Mouse (Mus musculus) induced T-regulatory cell, adult 2 months (primary cell): Measurements from ENCODE around the gene Uxs1.
A peak's percentile ranks its signal among the peaks of the same experiment; 100 is the strongest.

ENCODE experiments used
- DNase-seq: peaks from one replicate; pipeline ENCODE4 v3.0.0-alpha.2; 2012; ENCODE audit warnings: low read depth

Gene Uxs1

DNA sequence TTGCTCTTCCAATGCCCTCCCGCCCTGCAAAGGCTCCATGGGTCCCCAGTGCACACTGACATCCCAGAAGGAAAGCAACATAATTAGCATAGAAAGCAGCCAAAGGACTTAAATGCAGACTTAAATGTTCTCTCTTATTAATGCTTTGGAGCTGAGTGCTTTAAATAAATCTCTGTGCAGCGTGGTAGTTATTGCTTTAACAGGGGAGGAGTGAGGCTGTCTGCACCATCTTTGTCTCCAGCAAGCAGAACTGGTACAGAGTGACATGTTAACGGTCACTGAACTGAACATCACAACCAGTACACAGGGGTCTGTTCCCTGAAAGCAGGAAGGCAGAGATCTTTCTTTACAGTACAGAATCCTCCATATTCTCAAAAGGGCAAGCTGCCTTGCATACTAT, 29.6 kb downstream of the Uxs1 start:
- DNase-seq = no peak

DNA sequence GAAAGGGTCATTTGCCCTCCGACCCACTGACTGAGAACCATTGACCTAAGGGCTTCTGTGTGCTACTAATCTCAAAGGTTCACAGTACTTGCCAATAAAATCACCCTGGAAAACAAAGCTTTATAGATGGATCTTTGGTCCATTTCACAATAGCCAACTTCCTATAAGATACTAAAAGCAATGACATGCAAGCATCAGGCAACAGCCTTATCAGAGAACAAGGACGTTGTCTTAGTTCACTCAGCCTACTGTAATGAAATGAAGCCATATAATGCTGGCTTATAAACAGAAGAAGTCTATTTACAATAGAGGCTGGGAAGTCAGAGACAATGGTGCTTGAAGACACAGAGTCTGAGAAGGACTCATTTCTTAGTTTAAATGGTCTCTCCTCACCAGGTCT, 37.8 kb downstream of the Uxs1 start:
- no peak for DNase-seq

DNA sequence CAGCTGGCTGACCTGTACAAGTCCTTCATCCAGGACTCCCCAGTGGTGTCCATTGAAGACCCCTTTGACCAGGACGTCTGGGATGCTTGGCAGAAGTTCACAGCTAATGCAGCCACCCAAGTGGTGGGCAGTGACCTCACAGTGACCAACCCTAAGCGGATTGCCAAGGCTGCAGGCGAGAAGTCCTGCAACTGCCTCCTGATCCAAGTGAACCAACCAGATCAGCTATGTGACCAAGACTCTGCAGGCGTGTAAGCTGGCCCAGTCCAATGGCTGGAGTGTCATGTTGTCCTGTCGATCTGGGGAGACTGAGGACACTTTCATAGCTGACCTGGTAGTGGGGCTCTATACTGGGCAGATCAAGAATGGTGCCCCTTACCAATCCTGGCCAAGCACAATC, 40.9 kb downstream of the Uxs1 start:
- DNase-seq = no peak

DNA sequence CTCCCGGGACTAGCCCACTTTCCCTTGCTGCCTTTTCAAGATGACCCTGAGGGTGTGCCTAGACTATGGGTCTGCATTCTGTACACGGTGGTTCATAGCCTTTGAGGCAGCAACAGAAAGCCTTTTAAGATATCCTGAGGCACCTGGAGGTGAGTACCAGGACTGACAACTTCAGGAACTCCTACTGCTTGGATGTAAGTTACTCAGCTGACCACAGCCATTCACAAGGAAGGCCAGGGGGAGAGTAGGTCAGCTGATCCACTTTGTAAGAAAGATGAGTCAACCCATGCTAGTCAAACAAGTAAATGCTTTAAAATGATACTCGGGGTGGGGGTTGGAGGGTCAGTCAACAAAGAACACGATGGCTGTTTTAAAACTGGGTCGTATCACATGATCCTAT, 42.3 kb downstream of the Uxs1 start:
- DNase-seq = no peak

DNA sequence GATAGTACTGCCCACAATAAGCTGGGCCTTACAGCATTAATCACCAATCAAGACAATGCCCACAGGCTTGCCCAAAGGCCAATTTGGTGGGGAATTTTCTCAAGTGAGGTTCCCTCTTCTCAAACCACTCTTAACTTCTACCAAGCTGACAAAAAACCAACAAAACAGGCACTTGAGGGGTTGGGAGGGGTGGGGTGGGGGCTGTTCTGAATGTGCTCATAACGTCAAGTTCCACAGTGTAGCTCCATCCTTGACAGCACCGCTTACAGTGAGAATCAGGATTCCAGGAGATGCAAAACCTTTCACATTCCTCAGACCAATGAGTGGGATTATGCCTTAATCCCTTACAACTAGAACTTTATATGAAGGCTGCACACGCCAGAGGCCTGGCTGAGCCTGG, 44.4 kb downstream of the Uxs1 start:
- DNase-seq = no peak

DNA sequence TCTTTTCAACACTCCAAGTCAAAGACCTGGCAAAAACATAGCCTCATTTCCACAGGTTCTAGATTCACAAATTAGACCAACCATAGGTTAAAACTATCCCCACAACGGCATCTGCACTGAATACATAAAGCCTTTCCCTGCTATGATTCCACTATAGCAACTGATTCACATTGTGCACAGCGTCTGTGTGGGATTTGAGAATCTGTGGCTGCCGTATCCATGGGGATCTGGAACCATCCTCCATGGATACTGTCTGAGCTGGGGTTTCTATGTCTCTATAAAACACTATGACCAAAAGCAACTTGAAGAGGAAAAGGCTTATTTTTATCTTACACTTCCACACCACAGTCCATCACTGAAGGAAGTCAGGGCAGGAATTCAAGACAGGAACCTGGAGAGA, 44.9 kb downstream of the Uxs1 start:
- no peak for DNase-seq

DNA sequence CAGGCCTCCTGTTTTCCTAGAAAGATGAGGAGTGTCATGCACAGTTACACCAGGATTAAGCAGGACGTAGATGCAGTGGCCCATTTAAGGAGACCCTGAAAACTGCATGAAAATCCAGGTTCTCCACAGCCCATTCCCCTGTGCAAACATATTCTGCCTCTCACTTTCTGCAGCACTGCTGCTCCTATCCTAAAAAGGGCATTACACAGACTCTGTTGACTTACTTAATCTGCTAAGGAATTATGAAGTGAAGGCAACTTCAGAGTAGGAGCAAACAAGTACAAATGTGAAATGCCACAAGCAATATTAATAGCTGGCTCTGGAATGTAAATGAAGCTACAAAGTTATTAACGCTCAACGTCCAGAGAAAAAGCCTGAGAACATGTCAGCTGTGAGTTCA, 45.9 kb downstream of the Uxs1 start:
- no peak for DNase-seq

GRCm38 (mm10) chr1:43781195-43781594, 46.4 kb downstream of the Uxs1 start:
- no peak for DNase-seq

GRCm38 (mm10) chr1:43776106-43776505, 51.5 kb downstream of the Uxs1 start:
- no peak for DNase-seq

GRCm38 (mm10) chr1:43774126-43774525, 53.5 kb downstream of the Uxs1 start:
- no peak for DNase-seq

DNA sequence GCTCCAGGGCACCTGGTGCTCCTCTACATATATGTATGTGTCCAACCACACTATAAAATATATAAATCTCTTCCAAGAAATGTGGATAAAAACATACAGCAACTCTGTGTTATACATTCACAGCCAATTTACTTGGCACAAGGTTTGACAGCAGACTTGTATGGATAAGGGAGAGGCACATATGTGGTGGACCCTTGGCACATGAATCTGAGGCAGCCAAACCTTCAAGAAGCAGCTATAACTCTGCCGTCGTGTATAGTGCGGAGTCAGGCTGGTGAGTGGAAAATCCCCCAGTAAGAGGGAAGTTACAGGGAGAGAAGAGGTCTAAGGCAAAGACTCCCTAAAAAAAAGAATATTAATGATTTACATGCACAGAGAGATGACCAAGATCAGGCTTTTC, 54.9 kb downstream of the Uxs1 start:
- DNase-seq = no peak

DNA sequence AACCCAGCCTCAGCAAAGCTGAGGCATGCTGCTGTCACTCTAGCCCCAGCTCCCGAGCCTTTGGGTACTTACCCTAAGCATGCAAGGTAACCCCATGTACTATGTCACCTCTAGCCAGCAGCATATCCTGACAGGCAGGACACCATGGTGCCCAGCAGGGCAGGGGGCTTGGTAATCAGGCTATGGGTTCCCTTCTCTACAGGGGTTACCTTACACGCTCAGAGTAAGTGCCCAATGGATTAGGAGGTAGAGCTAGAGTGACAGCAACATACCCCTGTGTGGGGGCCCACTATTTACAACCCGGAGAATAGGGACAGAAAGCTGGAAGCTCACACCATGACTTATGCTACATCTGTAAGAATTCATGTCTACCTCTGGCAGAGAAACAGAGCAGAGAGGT, 57.6 kb downstream of the Uxs1 start:
- DNase-seq = no peak

- no peak for DNase-seq
Measured at GRCm38 (mm10) chr1:43769348-43769747, 58.3 kb downstream of the Uxs1 start.

- peak; percentile 30 for DNase-seq
Measured at GRCm38 (mm10) chr1:43768385-43768990, 59.1 kb downstream of the Uxs1 start.

DNA sequence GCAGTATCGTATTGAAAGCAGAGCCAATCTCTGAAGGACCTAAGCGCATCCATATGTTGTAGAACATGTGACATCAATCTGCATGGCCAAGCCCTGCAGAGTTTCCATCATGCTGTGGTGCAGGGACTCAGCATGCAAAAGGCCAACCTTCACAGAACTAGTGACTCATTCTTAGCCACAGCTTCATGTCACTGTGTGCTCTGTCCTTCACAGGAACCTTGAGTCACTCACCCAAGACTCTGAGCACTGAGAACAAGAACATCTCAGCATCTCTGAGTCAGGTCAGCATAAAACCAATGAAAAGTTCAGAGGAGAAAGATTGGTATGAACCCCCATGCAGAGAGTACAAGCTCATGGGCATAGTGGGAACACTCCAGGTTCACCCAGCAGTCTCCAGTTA, 61.3 kb downstream of the Uxs1 start:
- peak; percentile 16 for DNase-seq

- DNase-seq = no peak
Measured at GRCm38 (mm10) chr1:43764481-43764880, 63.1 kb downstream of the Uxs1 start.

- peak; percentile 52 for DNase-seq
Measured at GRCm38 (mm10) chr1:43760085-43760484, 67.5 kb downstream of the Uxs1 start.

GRCm38 (mm10) chr1:43754448-43755312, 72.9 kb downstream of the Uxs1 start:
- no peak for DNase-seq

GRCm38 (mm10) chr1:43738519-43738894, 89.1 kb downstream of the Uxs1 start:
- DNase-seq = no peak

DNA sequence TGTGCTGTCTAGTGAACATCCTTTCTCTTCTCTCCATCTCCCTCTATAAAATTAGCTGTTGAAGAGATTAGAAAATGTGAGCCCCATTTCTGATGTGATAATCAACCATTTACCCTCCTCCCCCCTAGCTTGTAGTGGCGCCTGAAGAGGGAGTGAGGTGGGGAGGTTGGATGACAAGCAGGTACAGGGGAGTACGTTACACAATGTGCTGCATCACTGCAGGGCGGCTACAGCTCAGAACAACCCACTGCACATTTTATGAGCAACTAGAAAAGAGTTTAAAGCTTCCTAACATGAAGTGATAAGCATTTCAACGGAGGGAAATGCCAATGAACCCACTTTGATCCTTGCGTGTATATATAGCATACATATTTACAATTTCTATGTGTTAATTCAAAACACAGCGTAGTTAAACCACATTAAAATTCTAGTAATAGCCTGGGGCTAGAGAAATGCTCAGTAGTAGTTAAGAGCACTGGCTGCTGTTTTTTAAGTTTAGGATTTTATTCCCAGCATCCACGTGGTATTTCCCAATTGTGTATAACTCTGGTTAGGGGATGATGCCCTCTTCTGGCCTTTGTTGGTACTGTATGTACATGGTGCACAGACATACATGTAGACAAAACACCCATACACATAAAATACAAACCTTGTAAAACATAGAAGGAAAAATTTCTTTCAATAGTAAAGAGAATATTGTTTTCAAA, 89.6 kb downstream of the Uxs1 start:
- peak; percentile 46 for DNase-seq

- DNase-seq = no peak
Measured at GRCm38 (mm10) chr1:43732657-43733056, 94.9 kb downstream of the Uxs1 start.

- peak; percentile 33 for DNase-seq
Measured at GRCm38 (mm10) chr1:43732100-43732499, 95.5 kb downstream of the Uxs1 start.

GRCm38 (mm10) chr1:43730491-43730924, 97.1 kb downstream of the Uxs1 start, which contains the start of gene 1500015O10Rik:
1500015O10Rik (plus strand) TSS chr1:43730602.
- DNase-seq = no peak
